Mouse (Mus musculus): ENCODE measurements at regions not wholly inside any gene's neighbourhood (a gene's known extent, or its start where the extent isn't known, plus 50 kb on each side); places are given as distances from the start of the nearest gene placed in this dataset.

DNA sequence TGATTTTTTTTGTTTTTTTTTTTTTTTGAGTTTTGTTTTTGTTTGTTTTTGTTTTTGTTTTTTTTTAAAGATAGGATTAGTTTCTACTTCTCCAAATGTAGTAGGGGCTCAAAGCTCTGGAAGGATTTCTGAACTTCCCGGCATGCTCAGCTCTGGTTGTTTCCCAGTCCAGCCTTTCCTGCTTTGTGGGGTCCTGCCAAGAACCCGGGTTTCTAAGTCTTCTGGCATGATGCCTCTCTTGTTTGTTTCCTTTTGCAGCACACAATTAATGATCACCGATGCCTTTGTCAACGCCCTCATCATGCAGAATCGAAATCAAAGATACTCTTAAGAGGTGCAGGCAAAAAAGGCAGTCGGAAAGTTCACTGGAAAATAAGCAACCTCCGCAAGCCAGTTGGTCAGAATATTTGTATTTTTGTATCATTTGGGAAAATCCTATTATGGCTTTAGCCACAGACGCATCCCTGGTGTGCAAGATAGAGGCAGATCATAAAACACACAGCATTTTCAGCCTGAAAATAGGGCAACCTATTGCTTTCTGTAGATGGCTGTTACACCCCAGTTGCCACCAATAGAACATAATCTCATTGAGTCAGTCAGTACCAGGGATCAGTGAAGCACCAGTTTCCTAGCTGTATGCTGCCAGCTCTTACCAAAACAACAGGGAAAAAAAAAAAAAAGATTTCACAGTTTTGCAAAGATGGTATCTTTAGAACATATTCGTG is 526.6 kb downstream of the Ofcc1 start:
- intact Hi-C loops (cut with DNase I) = no loop called here
- no peak for DNase-seq (ENCODE audit: extremely low spot score in 1 of 2, low spot score in 2 of 2)

DNA sequence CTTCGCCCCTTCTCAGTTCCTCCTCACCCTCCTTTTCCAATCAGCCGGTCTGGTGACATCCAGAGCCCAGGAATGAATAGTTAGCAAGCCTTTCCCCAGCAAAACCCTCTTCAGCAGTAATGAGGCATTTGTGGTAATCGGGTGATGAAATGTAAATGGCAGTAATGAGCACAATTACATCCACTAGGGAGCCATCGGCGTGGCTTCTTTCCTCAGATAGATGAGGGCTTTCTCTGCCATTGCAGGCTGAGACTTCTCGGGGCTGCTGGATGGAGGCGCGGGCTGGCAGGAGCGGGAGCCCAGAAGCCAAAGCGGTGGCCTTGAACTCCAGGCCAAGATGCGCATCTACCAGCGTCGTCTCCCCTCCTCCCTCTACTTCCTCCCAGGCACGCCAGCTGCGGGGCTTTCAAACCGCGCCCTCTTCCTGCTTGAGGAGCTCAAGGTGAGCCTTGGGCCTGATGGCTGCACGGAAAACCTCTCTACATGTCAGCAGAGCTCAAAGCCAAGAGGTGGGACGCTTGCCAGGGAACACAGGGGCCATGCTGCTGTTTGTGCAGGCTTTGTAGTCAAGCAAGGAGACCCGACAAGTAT is 537.2 kb downstream of the Ofcc1 start:
- DNase-seq (ENCODE audit: extremely low spot score in 1 of 2, low spot score in 2 of 2) = peak in 1 of 2 experiments; percentile 57
- intact Hi-C loops (cut with DNase I) = no loop called here

DNA sequence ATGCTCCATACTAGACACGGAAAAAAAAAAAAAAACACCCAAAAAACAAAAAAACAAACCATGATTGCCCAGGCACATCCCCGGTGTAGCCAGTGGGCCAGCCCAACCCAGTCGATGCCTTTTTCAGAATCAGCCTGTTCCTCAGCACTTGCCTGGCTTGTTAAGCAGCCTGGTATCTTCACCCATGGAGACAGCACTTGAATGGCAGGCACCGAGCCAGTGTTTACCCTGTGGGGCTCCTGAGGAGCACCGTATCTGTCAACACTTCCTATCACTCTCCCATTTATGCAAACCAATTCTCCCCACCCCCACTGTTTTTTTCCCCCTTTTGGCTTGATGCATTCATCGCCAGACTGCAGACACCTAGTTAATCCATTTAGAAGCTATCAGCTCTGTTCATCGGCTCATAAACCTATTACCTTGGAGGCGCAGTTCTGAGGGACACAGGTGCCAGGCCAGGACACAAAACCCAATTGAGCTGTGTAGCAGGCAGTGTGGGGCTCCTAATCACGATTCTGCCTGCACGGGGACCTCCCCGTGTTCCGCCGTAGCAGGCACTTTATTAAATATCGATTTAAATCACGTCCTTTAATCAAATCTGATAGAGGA is 537.8 kb downstream of the Ofcc1 start:
- intact Hi-C loops (cut with DNase I) = no loop called here

DNA sequence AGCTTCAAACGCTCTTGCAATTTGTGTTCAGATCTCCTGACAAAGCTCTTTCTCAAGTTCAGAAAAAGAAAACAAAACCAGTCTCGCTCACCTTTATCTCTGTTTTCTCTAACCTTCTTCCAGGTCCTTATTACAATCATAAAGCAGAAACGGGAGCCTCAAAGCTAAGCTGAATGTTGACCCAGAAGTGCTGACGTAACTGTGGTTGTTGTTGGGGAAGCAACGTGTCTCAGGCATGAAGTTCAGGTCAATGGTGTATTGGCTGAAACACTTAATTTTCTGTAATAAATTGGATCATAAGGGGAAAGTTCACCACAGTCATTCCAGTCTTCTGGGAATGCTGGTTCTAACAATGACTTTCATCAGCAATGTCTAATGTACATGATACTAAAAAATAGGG is 586.7 kb downstream of the Ofcc1 start:
- intact Hi-C loops (cut with DNase I) = no loop called here
- DNase-seq (ENCODE audit: extremely low spot score in 1 of 2, low spot score in 2 of 2) = no peak

More for the DNA sequence above, 537.8 kb downstream of the Ofcc1 start:
- peak in 1 of 2 experiments; percentile 32 for DNase-seq (ENCODE audit: extremely low spot score in 1 of 2, low spot score in 2 of 2)

DNA sequence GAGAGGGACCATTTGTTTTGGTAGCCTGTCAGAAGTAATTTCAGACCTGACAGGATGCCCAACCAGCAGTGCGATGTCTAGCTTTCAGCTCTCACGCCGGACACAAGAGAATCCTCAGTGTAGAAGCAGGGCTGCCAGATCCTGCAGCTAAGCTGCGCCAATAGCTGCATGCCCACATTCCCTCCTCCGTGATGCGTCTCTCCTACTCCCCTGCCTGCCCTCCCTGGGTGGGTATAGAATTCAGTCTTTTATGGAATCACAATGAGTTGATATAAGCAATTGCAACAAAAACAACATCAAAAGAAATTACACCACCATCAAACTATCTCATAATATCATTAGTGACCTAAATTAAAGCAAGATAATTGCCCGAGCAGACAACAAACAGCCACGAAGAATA is 587.1 kb downstream of the Ofcc1 start:
- DNase-seq (ENCODE audit: extremely low spot score in 1 of 2, low spot score in 2 of 2) = peak; percentile 1 to 20
- intact Hi-C loops (cut with DNase I) = no loop called here

DNA sequence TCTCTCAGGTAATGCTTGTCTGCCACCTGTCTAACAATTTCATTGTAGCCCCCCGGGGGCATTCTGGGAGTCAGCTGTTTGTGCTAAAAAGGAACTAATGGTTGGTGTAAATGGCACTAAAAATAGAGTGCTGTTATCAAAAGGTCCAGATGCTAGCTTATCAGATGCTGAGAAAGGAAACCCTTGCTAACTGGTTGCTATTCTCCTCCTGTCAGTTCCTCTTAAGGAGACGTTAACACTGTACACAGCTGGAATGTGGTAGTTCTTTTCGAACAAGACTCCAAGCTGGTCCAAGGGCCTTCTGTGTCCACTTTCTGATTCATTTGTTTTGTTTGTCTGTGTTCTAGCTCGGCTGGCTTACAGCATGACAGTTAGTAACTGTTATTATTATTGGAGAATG is 592.0 kb downstream of the Ofcc1 start:
- no peak for DNase-seq (ENCODE audit: extremely low spot score in 1 of 2, low spot score in 2 of 2)
- intact Hi-C loops (cut with DNase I) = no loop called here

GRCm38 (mm10) chr13:39766897-39767296 is 594.4 kb downstream of the Ofcc1 start:
- intact Hi-C loops (cut with DNase I) = no loop called here
- no peak for DNase-seq (ENCODE audit: extremely low spot score in 1 of 2, low spot score in 2 of 2)

Measured in left cerebral cortex, postnatal 10 days (tissue).